Mouse (Mus musculus): Measurements from ENCODE around the gene Fry. TPM values are rescaled to one million over a fixed set of nuclear protein-coding genes. Genes with fewer than 3 reads are reported as not detected.

Fry gene
- total RNA-seq (2023) = 100 to 1,000 TPM; 103 to 113 TPM

DNA sequence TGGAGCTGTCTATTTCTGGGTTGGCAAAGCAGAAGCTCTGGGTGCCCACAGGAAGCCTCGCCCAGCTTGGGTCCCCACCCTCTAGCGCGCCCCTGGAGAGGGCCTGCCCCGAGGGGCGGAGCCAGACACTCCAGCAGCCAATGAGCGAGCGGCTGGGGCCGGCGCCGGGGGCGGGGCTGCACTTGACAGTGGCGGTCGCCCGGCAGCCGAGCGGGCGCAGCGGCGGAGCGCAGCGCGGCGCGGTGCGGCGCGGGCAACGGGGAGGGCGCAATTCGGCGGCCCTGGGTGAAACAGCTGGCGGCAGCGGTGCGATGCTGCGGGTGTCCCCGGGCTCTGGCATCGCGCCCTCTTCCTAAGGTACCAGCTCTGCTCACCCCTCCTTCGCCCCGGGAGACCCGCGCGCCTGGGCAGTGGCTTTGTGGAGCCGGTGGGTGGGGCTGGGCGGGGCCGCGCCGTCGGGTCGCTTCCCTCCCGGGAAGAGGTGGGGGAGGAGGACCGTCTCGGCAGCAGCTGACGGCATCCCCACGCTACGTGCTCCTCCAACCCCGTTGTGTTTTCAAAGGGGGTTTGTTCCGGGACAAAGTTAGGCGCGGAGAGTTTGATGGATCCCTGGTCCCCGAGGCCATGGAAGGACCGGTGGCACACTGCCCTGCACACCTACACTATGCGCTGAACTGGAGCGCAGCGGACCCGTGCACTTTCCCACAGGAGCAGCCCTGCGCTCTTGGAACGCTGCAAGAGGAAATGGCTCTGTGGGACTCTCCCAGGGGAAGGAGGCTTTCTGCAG, at the start of gene Fry:
Gene Fry (plus strand): TSS at position 191 of the 787 bp plus-strand sequence.

GRCm38 (mm10) chr5:150518064-150518463, 399.6 kb downstream of the Fry start, which contains the start of gene Zar1l:
Zar1l (minus strand) TSS chr5:150518164.

DNA sequence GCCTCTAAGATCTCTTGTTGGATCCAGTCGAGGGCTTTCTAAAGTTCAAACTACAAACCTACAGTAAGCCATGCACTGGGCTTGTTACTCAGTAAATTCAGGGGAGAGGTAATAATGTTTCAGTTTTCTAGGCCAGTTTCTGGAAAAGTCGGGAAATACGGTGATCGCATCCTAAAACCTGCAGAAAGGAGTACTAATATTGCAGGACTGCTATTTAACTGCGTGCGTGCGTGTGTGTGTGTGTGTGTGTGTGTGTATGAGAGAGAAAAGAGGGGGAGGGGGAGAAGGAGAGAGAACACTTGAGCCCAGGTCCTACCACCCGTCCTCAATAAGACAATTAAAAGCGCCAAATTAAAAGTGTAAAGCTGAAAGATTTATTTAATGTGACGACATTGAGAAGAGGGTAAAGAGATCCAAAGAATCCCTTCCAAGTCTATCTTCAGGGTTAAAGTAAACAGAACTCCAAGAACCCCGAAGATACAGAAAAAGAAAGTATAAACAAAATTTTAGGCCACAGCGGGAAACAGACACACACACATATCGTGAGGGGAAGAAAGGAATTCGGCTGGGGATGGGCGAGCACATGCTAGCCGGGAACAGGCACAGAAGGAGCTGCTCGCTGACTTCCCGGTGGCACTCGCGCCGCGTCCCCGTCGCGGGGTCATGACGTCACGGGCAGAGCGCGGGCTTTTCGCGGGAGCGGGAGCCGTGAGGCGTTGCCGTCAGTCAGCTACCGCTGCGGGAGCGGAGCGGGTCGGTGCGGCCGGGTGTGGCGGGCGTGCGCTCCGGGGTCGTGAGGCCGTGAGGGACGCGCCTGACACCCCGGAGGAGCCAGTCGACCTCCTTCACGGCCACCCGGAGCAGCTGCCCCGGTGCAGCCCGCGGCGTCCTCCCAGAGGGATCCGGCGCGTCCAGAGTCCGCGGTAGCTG, 403.8 kb downstream of the Fry start, which contains the start of gene Brca2:
Gene Brca2 (plus strand): TSS at position 694 of the 930 bp plus-strand sequence.

Other genes with a start within 250 kb of the Fry start
- gene Rxfp2, start 100.0 kb upstream of the Fry start, total RNA-seq (2023) = not detected